Mouse (Mus musculus) brain, embryonic 14.5 days (tissue): ENCODE results near the gene Sipa1l2. TPM values are rescaled to one million over a fixed set of nuclear protein-coding genes. Genes with fewer than 3 reads are reported as not detected.

Source experiments
- DNase-seq: peaks from one replicate; pipeline ENCODE4 v3.0.0-alpha.2; 2011; ENCODE audit warnings: low read depth
- CTCF ChIP-seq: fragments of 200-500 bp; IDR thresholded peaks from 2 replicates; pipeline ENCODE4 v1.5.1; 2012; ENCODE audit warnings: inconsistent platforms, mild to moderate bottlenecking, moderate library complexity, borderline replicate concordance; ENCODE audit not compliant: insufficient read depth, insufficient read length; ENCODE audit errors: extremely low read depth
- POLR2A ChIP-seq: fragments of 200-500 bp; IDR thresholded peaks from 2 replicates; pipeline ENCODE4 v1.6.1; 2012; ENCODE audit warnings: mild to moderate bottlenecking, inconsistent platforms, borderline replicate concordance; ENCODE audit not compliant: poor library complexity, insufficient read depth, insufficient read length, severe bottlenecking; ENCODE audit errors: extremely low read depth
- polyA plus RNA-seq: library from polyadenylated mRNA; depleted of rRNA; stranded (reverse); fragments of >200 nt; gene quantifications from 2 replicates; pipeline ENCODE4 v1.2.3, GENCODE M21; 2012

Sipa1l2 gene
- polyA plus RNA-seq, 1 experiment = 52.0 TPM

- no peak for TF ChIP-seq POLR2A
- no peak for TF ChIP-seq CTCF
- DNase-seq = peak; percentile 73
Observed at GRCm38 (mm10) chr8:125513935-125514334, 55.7 kb downstream of the Sipa1l2 start.

- TF ChIP-seq POLR2A (no peak), CTCF (no peak)
- DNase-seq = no peak
Observed at GRCm38 (mm10) chr8:125513242-125513866, 56.3 kb downstream of the Sipa1l2 start.

- DNase-seq = no peak
- TF ChIP-seq CTCF = no peak
- no peak for TF ChIP-seq POLR2A
Observed at GRCm38 (mm10) chr8:125512561-125512960, 57.0 kb downstream of the Sipa1l2 start.

- DNase-seq = no peak
Observed at GRCm38 (mm10) chr8:125510861-125511668, 58.5 kb downstream of the Sipa1l2 start.

GRCm38 (mm10) chr8:125509776-125510175 is 59.8 kb downstream of the Sipa1l2 start:
- DNase-seq = peak; percentile 87
- TF ChIP-seq CTCF (no peak), POLR2A (no peak)

More at GRCm38 (mm10) chr8:125510861-125511668, 58.5 kb downstream of the Sipa1l2 start:
- TF ChIP-seq POLR2A = no peak
- no peak for TF ChIP-seq CTCF

- no peak for TF ChIP-seq POLR2A
- no peak for TF ChIP-seq CTCF
- no peak for DNase-seq
Observed at GRCm38 (mm10) chr8:125509175-125509574, 60.4 kb downstream of the Sipa1l2 start.

- no peak for DNase-seq
- TF ChIP-seq CTCF = no peak
- TF ChIP-seq POLR2A = no peak
Observed at GRCm38 (mm10) chr8:125507291-125507690, 62.3 kb downstream of the Sipa1l2 start.

GRCm38 (mm10) chr8:125504605-125505257 is 64.9 kb downstream of the Sipa1l2 start:
- TF ChIP-seq CTCF = no peak
- no peak for DNase-seq

GRCm38 (mm10) chr8:125503808-125504207 is 65.8 kb downstream of the Sipa1l2 start:
- no peak for DNase-seq
- TF ChIP-seq POLR2A (no peak), CTCF (no peak)

GRCm38 (mm10) chr8:125502828-125503227 is 66.8 kb downstream of the Sipa1l2 start:
- TF ChIP-seq CTCF (no peak), POLR2A (no peak)
- DNase-seq = no peak

- no peak for DNase-seq
- no peak for TF ChIP-seq POLR2A
- no peak for TF ChIP-seq CTCF
Observed at GRCm38 (mm10) chr8:125500005-125500404, 69.6 kb downstream of the Sipa1l2 start.
